Mouse (Mus musculus): ENCODE data around the gene Gng13. TPM values are rescaled to one million over a fixed set of nuclear protein-coding genes. Genes with fewer than 3 reads are reported as not detected.

Gng13 gene
- total RNA-seq (2023) = not detected

GRCm38 (mm10) chr17:25716711-25717637 lies at the start of gene Gng13:
Gng13 (plus strand) TSS chr17:25717171.

DNA sequence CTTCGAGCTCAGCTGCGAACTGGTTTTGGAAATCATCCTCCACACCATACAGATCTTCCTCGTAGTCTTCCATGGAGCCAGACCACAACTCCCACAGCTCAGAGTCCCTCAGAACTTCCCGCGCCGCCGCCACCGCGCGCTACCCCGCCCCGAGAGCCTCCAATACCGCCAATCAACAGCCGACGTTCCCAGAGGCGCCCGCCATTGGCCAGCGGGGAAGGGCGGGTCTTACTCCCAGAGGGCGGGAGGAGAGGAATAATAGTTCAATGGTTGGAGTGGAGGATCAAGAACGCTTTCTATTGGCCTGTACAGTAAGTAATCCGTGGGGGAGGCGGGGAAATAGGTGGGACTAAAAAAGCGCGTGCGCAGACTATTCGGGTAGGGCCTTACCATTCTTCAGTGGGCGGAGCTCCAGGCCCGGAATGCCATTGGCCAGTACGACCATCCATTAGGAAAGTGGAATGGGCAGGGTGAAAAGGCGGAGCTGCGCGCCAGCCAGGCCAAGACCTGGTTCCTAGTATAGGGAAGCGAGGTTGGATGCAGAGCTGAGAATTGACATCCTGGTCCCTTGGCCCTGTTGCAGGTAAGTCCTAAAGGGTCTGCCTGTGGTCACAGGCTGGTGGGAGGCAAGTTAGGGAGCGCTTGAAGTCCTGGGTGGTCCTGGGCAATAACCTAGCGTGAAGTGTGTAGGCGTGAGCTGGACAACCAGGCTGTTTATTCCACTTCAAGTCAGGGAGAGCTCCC lies 10.5 kb downstream of the Gng13 start, which contains the start of the genes Chtf18 and Rpusd1:
Gene Chtf18 (minus strand): TSS at position 155 of the 744 bp plus-strand sequence.
Gene Rpusd1 (plus strand): TSS at position 406 of the 744 bp plus-strand sequence.

DNA sequence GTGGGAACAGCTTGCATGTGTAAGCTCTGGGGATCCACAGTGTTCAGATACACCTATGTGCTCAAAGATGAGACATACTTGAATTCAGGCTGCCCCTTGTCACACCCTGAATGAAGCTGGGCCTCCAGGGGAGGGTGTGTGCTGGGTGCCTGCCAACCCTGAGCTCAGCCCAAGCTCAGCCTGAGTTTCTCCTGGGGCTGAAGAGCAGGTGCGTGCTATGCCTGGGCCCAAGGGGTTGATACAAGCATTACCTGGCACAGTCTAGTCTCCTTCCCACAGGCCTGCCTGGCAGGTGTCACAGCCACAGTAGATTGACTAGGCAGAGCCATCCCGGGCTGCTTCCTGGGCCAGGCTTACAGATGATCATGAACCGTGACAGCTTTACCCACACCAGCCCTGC lies 18.8 kb downstream of the Gng13 start, which contains the start of gene Mslnl:
Gene Mslnl (plus strand): TSS at position 298 of the 400 bp plus-strand sequence.

GRCm38 (mm10) chr17:25754241-25754640 lies 37.3 kb downstream of the Gng13 start, which contains the start of gene Msln:
Msln (minus strand) TSS chr17:25754378.

Other genes starting within 250 kb of the Gng13 start
- gene Sstr5, start 219.9 kb upstream of the Gng13 start, total RNA-seq (2023) = not detected
- gene Sox8, start 146.5 kb upstream of the Gng13 start, total RNA-seq (2023) = not detected
- gene Lmf1, start 138.1 kb upstream of the Gng13 start, total RNA-seq (2023) = 10 to 100 TPM; 11.9 to 15.9 TPM
- gene Chtf18, start 10.2 kb downstream of the Gng13 start, total RNA-seq (2023) = 10 to 100 TPM; 17.5 to 23.6 TPM
- gene Rpusd1, start 10.5 kb downstream of the Gng13 start, total RNA-seq (2023) = 1 to 10 TPM; 6.1 to 6.7 TPM
- under 1 TPM in 1 of 2 experiments, not detected in 1; 0.13 TPM for gene Mslnl, start 18.9 kb downstream of the Gng13 start, total RNA-seq (2023)
- gene Msln, start 37.2 kb downstream of the Gng13 start, total RNA-seq (2023) = not detected
- 10 to 100 TPM; 25.5 to 25.9 TPM for gene Narfl, start 56.6 kb downstream of the Gng13 start, total RNA-seq (2023)
- 10 to 100 TPM; 13.5 to 17.7 TPM for gene Haghl, start 68.5 kb downstream of the Gng13 start, total RNA-seq (2023)
- not detected for gene Ccdc78, start 69.4 kb downstream of the Gng13 start, total RNA-seq (2023)
- 10 to 100 TPM; 32.0 to 35.0 TPM for gene Fam173a, start 75.7 kb downstream of the Gng13 start, total RNA-seq (2023)
- not detected for gene AC134908.4, start 78.5 kb downstream of the Gng13 start, total RNA-seq (2023)
- 10 to 100 TPM; 14.4 to 17.6 TPM for gene Metrn, start 80.0 kb downstream of the Gng13 start, total RNA-seq (2023)
- gene Fbxl16, start 91.9 kb downstream of the Gng13 start, total RNA-seq (2023) = not detected
- gene Wdr24, start 106.5 kb downstream of the Gng13 start, total RNA-seq (2023) = 10 to 100 TPM; 12.5 to 13.4 TPM
- gene Jmjd8, start 111.7 kb downstream of the Gng13 start, total RNA-seq (2023) = 10 to 100 TPM; 10.6 to 14.6 TPM
- gene Stub1, start 116.2 kb downstream of the Gng13 start, total RNA-seq (2023) = 10 to 100 TPM; 43.4 to 51.8 TPM
- 1 to 10 TPM; 1.2 to 2.7 TPM for gene Rhbdl1, start 120.1 kb downstream of the Gng13 start, total RNA-seq (2023)
- 1 to 10 TPM; 1.3 to 1.8 TPM for gene Gm20683, start 124.6 kb downstream of the Gng13 start, total RNA-seq (2023)
- 10 to 100 TPM; 26.9 to 30.9 TPM for gene Rhot2, start 127.7 kb downstream of the Gng13 start, total RNA-seq (2023)
- 10 to 100 TPM; 20.0 to 21.9 TPM for gene Wdr90, start 144.3 kb downstream of the Gng13 start, total RNA-seq (2023)
- 1 to 10 TPM; 3.5 to 4.6 TPM for gene Mcrip2, start 151.6 kb downstream of the Gng13 start, total RNA-seq (2023)
- 10 to 100 TPM; 10.1 to 10.6 TPM for gene Mettl26, start 157.9 kb downstream of the Gng13 start, total RNA-seq (2023)
- gene Wfikkn1, start 163.7 kb downstream of the Gng13 start, total RNA-seq (2023) = 1 to 10 TPM; 3.2 to 4.9 TPM
- 10 to 100 TPM; 16.9 to 19.1 TPM for gene Rab40c, start 202.6 kb downstream of the Gng13 start, total RNA-seq (2023)
- gene Pigq, start 227.8 kb downstream of the Gng13 start, total RNA-seq (2023) = 10 to 100 TPM; 45.9 to 71.2 TPM
- gene Nhlrc4, start 227.8 kb downstream of the Gng13 start, total RNA-seq (2023) = under 1 TPM in 1 of 2 experiments, not detected in 1; 0.22 TPM
- gene A930017K11Rik, start 235.4 kb downstream of the Gng13 start, total RNA-seq (2023) = not detected

All from neutrophil, adult 59 days (primary cell).